Mouse (Mus musculus): ENCODE results near the gene Nt5c1b. TPM values are rescaled to one million over a fixed set of nuclear protein-coding genes. Genes with fewer than 3 reads are reported as not detected.

Nt5c1b gene
- total RNA-seq (2022), result not detected

DNA sequence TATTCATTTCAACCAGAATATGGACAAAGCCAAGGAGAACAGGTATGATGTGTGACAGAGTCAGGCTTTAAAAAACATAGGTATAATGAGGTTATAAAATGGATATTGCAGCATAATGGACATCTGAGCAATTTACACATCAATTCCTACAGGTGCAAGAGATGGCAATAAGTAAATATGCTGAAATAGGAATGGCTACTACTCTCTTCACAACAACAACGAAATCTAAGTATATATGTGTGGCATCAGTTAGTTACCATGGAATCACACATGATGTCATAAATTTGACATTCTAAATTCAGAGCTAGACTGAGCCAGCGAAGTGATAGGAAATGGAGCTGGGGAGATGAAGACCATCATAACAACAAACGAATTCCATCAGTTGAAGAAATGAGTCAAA lies at the start of gene Nt5c1b:
Gene Nt5c1b, plus strand, starts transcription at position 301 of the 400 bp plus-strand sequence.
- DNase-seq (ENCODE audit: low spot score in 2 of 2), result no peak

GRCm38 (mm10) chr12:10327651-10328050 lies 42.1 kb upstream of the Nt5c1b start:
- no peak for DNase-seq (ENCODE audit: low spot score in 2 of 2)

GRCm38 (mm10) chr12:10329460-10329859 lies 40.3 kb upstream of the Nt5c1b start:
- no peak for DNase-seq (ENCODE audit: low spot score in 2 of 2)

DNA sequence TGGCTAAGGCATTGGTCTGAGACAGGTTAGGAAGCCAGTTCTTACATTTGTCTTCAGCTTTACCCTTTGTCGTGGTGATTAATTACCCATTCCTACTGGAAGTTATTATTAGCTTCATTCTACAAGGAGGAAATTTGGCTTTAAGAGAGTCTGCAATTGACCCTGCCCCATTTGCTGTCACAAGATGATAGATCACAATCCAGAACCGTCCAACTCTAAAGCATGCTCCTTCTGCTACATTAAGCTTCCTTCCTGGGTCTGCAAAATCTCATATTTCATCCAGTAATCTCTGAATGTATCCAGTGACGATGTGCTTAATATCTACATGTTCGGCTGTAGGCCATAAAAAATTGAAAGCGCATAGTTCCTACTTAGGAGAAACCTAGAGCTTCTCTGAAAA lies 29.2 kb upstream of the Nt5c1b start:
- DNase-seq (ENCODE audit: low spot score in 2 of 2), result no peak

DNA sequence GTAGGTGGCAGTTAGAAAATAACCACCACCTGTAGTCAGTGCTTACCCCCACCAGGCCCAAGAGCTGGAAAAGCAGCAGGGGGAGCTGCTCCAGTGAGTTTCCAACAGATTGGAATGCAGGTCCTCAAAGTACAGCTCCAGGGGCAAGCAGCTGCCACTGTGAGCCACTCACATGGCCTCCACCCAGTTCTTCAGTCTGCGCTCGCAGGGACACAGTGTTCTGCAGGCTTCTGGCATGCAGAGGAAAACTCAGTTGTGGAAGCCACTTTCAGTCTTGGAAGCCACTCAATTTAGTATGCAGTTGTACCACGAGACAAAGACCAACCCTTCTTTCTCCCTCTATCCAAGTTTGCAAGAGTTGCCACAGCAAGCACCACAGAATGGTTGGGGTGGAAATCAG lies 19.1 kb upstream of the Nt5c1b start:
- no peak for DNase-seq (ENCODE audit: low spot score in 2 of 2)

DNA sequence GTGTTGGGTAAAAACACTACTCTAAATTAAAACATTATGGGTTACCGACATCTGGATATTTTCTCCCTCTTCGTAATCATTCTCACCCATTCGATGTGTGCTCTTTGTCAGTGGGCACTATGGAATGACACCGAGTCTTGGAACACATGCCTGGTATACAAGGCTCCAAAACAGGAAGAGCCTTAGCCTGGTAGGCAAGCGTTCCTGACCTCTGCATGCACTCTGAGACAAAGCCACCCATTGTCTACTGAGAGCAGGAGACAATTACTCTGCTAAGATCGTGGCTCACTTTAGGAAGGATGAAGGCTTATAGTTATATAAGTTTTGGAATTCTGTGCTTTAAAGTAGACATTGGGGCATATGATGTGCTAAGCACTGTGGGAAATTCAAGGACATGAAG lies 12.0 kb upstream of the Nt5c1b start:
- DNase-seq (ENCODE audit: low spot score in 2 of 2), result no peak

DNA sequence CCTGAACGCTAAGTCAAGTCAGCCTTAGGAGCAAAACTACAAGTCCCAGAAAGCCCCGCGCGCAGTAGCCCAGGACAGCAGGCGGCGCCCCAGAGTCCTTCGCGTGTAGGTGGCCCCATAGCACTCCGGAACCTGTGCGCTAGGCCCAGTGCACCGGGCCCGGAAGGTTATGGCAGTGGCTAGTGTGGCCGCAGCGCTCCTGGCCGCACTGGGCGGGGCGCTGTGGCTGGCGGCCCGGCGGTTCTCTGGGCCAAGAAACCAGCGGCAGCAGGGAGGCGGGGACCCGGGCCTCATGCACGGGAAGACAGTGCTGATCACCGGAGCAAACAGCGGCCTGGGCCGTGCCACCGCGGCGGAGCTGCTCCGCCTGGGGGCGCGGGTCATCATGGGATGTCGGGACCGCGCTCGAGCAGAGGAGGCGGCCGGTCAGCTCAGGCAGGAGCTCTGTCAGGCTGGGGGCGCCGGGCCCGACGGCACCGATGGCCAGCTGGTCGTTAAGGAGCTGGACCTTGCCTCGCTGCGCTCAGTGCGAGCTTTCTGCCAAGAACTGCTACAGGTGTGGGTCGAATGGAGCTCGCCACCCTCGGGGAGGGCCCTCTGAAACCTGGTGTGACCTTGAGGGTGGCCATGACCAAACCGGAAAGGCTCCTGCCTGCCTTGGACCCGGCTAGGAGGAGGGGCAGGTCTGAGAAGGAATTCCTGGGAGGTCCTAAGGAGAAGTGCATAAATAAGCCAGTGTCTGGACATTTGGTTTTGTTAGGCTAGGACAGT lies 21.1 kb downstream of the Nt5c1b start, which contains the start of gene Rdh14:
Gene Rdh14, plus strand, starts transcription at position 102 of the 771 bp plus-strand sequence.
- DNase-seq (ENCODE audit: low spot score in 2 of 2), result peak; percentile 91 to 98

- DNase-seq (ENCODE audit: low spot score in 2 of 2), result no peak
Measured at GRCm38 (mm10) chr12:10400788-10401187, 31.0 kb downstream of the Nt5c1b start.

- DNase-seq (ENCODE audit: low spot score in 2 of 2), result no peak
Measured at GRCm38 (mm10) chr12:10402421-10403115, 32.8 kb downstream of the Nt5c1b start.

GRCm38 (mm10) chr12:10410511-10411179 lies 40.9 kb downstream of the Nt5c1b start:
- no peak for DNase-seq (ENCODE audit: low spot score in 2 of 2)

DNA sequence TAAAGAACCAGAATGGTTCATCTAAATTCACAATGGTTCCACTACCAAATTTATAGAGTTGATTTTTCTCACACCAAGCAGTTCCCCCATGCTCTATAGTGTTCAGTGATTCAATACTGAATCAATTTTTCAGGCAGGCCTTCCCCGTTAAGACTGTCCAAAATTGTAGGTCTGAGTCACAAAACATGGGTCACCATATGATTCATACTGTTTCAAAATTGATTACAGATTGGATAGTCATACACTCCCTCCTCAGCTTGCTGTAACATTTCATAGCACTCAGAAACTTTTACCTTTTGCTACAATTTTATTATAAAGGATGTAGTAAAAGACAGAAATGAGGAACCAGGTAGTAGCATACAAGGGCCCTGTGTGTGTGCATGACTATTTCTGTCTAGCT lies 41.7 kb downstream of the Nt5c1b start:
- DNase-seq (ENCODE audit: low spot score in 2 of 2), result no peak

GRCm38 (mm10) chr12:10422347-10422746 lies 52.6 kb downstream of the Nt5c1b start:
- DNase-seq (ENCODE audit: low spot score in 2 of 2), result no peak

- no peak for DNase-seq (ENCODE audit: low spot score in 2 of 2)
Measured at GRCm38 (mm10) chr12:10425982-10426863, 56.5 kb downstream of the Nt5c1b start.

DNA sequence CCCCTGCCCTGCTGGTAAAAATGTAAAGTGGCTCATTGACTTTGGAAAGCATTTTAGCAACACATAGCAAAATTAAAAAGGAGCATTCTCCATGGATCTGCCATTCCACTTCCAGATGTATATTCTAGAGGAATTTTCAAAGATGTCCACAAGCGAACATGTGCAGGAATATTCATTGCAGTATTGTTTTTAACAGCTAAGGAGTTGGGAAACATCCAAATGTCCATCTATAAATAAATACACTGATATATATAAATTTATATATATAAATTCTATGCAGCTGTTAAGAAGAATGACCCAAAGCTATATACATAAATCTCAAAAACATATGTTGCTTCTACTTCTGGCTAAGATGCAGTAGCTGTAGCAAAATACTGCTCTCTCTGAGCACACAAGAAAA lies 61.2 kb downstream of the Nt5c1b start:
- no peak for DNase-seq (ENCODE audit: low spot score in 2 of 2)

- peak; percentile 63 to 88 for DNase-seq (ENCODE audit: low spot score in 2 of 2)
Measured at GRCm38 (mm10) chr12:10438054-10439001, 68.6 kb downstream of the Nt5c1b start.

Other genes starting within 250 kb of the Nt5c1b start
- gene Rdh14, start 20.8 kb downstream of the Nt5c1b start, total RNA-seq (2022), result 10 to 100 TPM; 33.4 to 40.2 (median 36.3) TPM

All from layer of hippocampus, adult 8-10 months (tissue).